Mouse (Mus musculus) effector memory CD4-positive, alpha-beta T cell, adult 7 months (primary cell): ENCODE results near the gene Far2. TPM values are rescaled to one million over a fixed set of nuclear protein-coding genes. Genes with fewer than 3 reads are reported as not detected.

ENCODE experiments used
- polyA plus RNA-seq: library from polyadenylated mRNA; unstranded; fragments of 100-300 nt; shearing (Covaris generic); gene quantifications from one replicate; pipeline ENCODE4 v1.2.1, GENCODE M21; 2017

The Far2 gene
- polyA plus RNA-seq, result 3.0 TPM

GRCm38 (mm10) chr6:148046881-148047649, at the start of gene Far2:
Gene Far2, plus strand, starts transcription at chr6:148047259.

GRCm38 (mm10) chr6:148211897-148212680, 165.0 kb downstream of the Far2 start, which contains the start of gene Ergic2:
Gene Ergic2, minus strand, starts transcription at chr6:148212374.

Other genes with a start within 250 kb of the Far2 start
- gene Ergic2, start 165.1 kb downstream of the Far2 start, polyA plus RNA-seq, result 132 TPM